Mouse (Mus musculus) CH12.LX (cell line): ENCODE measurements around the gene Gad1.

Experiments
- CTCF ChIP-seq, 2 experiments: IDR thresholded peaks in 1 of 2; conservative IDR thresholded peaks in 1 of 2; 2 replicates each; pipeline ENCODE4 v1.5.1; 2011 to 2012; ENCODE audit warnings: low read depth in 2 of 2, low read length in 2 of 2, improper control_type of control experiment in 1 of 2, inconsistent platforms in 1 of 2, mild to moderate bottlenecking in 1 of 2, moderate library complexity in 1 of 2
- HCFC1 ChIP-seq: IDR thresholded peaks from 2 replicates; pipeline ENCODE4 v1.6.1; 2012; ENCODE audit warnings: low read depth, mild to moderate bottlenecking, inconsistent platforms, low read length, improper control_type of control experiment
- JUND ChIP-seq: conservative IDR thresholded peaks from 2 replicates; pipeline ENCODE4 v1.6.1; 2011; ENCODE audit warnings: low read depth, low read length, improper control_type of control experiment
- POLR2A ChIP-seq: IDR thresholded peaks from 2 replicates; pipeline ENCODE4 v1.6.1; 2011; ENCODE audit warnings: low read depth, mild to moderate bottlenecking, improper control_type of control experiment, low read length
- SIN3A ChIP-seq: IDR thresholded peaks from 2 replicates; pipeline ENCODE4 v1.6.1; 2012; ENCODE audit warnings: low read length, improper control_type of control experiment, inconsistent platforms
- TCF12 ChIP-seq: IDR thresholded peaks from 2 replicates; pipeline ENCODE4 v1.6.1; 2014; ENCODE audit warnings: low read depth, mild to moderate bottlenecking, inconsistent platforms, low read length, improper control_type of control experiment
- ZMIZ1 ChIP-seq: IDR thresholded peaks from 2 replicates; pipeline ENCODE4 v1.6.1; 2012; ENCODE audit warnings: low read depth, mild to moderate bottlenecking, inconsistent platforms, low read length, improper control_type of control experiment

- TF ChIP-seq TCF12 (peak; percentile 90), POLR2A (no peak), JUND (no peak), SIN3A (peak; percentile 99), HCFC1 (no peak), ZMIZ1 (no peak), CTCF (conservative IDR thresholded peaks at IDR 0.05 in 1 of 2, IDR thresholded peaks at IDR 0.05 in 1 of 2; ENCODE audit: low read depth in 2 of 2, low read length in 2 of 2) (no peak)
These were observed 6.6 kb downstream of the Gad1 start for GRCm38 (mm10) chr2:70559520-70559919.
